Mouse (Mus musculus): ENCODE data around the gene Hdac8. TPM values are rescaled to one million over a fixed set of nuclear protein-coding genes. Genes with fewer than 3 reads are reported as not detected.

The Hdac8 gene
- polyA plus RNA-seq, 1 experiment: 1.5 TPM

DNA sequence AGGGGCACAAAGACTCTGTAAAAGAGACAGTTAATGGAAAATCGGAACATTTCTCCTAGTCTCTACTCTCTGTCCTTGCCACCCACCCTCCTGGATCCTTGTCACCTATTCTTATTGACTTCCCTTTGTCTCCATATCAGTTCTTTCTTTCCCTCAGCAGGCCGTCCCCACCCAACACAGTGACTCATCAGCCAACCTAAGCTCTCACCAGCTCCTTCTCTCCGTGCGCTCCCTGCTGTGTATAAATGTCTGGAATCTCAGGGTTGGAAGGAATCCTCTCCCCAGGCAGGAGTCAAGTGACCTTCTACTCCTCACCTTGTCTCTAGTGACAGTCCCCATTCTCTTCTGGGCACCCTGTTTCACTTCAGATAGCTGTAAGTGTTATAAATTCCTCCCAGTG lies 200.2 kb downstream of the Hdac8 start:
- TF ChIP-seq POLR2A (IDR thresholded peaks at IDR 0.05; ENCODE audit: low read depth, low read length): no peak
- H3K27ac ChIP-seq (ENCODE audit: insufficient read depth, low read depth, low read length): no peak overlapping the region

DNA sequence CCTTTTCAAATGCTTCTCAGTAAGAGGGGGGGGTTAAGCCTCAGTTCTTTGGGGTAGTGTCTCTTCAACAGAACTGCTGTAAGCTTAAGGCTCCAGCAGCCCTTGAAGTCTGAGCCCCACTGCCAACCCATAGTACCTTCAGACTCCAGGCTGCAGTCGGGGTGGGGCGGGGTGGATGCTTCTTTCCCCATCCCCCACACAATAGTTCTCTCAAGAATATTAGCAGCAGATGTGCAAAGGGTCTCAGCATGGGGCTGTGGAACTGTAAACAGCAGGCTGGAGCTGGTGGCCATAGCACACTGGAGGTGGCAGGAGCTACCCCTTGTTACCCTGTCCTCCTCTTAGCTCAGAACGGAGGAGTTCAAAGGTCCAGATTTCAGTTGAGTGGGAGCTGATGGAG lies 202.7 kb downstream of the Hdac8 start:
- TF ChIP-seq POLR2A (IDR thresholded peaks at IDR 0.05; ENCODE audit: low read depth, low read length) (no peak), CTCF (IDR thresholded peaks at IDR 0.05; ENCODE audit: extremely low read depth, insufficient read length, insufficient replicate concordance, low read depth, low read length) (no peak)
- no peaks in the 10 kb centered on the region for H3K4me1 ChIP-seq (ENCODE audit: control insufficient read depth, insufficient read depth, insufficient read length, low read length)
- H3K4me3 ChIP-seq (ENCODE audit: low read depth, low read length): no peak overlapping the region
- no peaks in the 10 kb centered on the region for H3K36me3 ChIP-seq (ENCODE audit: control insufficient read depth, insufficient read depth, low read length)
- H3K27ac ChIP-seq (ENCODE audit: insufficient read depth, low read depth, low read length): no peak overlapping the region
- no peaks in the 10 kb centered on the region for H3K27me3 ChIP-seq (ENCODE audit: control insufficient read depth, insufficient read depth, low read length)
- WGBS: 46% methylated on average over 3 of the region's 3 CpGs

More for the DNA sequence above, 200.2 kb downstream of the Hdac8 start:
- Histone ChIP-seq H3K36me3 (ENCODE audit: control insufficient read depth, insufficient read depth, low read length) (no peaks in the 10 kb centered on the region), H3K27me3 (ENCODE audit: control insufficient read depth, insufficient read depth, low read length) (no peaks in the 10 kb centered on the region), H3K4me1 (ENCODE audit: control insufficient read depth, insufficient read depth, insufficient read length, low read length) (no peaks in the 10 kb centered on the region), H3K4me3 (ENCODE audit: low read depth, low read length) (no peak overlapping the region)
- 64% methylated on average over 4 of the region's 4 CpGs for WGBS

DNA sequence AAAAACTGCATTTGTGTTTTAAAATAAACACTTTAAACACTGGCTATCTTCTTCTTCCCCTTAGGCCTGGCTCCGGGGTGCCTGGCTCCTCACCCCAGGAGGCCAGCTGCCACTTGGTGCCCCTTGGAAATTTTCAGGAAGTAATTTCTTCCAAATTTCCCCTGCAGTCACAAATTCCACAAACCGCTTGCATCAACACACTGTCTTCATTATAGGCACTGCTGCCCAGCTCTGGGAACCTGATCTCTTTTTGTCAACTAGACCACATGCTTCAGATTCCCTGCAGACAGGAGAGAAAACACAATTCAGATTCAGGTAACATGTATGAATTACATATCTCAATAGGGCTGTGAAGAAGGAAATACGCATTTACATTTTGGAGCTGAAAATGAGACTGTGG lies 220.3 kb downstream of the Hdac8 start:
- no peak overlapping the region for H3K4me3 ChIP-seq (ENCODE audit: low read depth, low read length)
- H3K4me1 ChIP-seq (ENCODE audit: control insufficient read depth, insufficient read depth, insufficient read length, low read length): no peaks in the 10 kb centered on the region
- TF ChIP-seq POLR2A (IDR thresholded peaks at IDR 0.05; ENCODE audit: low read depth, low read length) (no peak), CTCF (IDR thresholded peaks at IDR 0.05; ENCODE audit: extremely low read depth, insufficient read length, insufficient replicate concordance, low read depth, low read length) (no peak)
- H3K27me3 ChIP-seq (ENCODE audit: control insufficient read depth, insufficient read depth, low read length): no peaks in the 10 kb centered on the region
- H3K36me3 ChIP-seq (ENCODE audit: control insufficient read depth, insufficient read depth, low read length): no peaks in the 10 kb centered on the region
- H3K27ac ChIP-seq (ENCODE audit: insufficient read depth, low read depth, low read length): no peak overlapping the region
- 88% methylated on average over 3 of the region's 3 CpGs for WGBS

DNA sequence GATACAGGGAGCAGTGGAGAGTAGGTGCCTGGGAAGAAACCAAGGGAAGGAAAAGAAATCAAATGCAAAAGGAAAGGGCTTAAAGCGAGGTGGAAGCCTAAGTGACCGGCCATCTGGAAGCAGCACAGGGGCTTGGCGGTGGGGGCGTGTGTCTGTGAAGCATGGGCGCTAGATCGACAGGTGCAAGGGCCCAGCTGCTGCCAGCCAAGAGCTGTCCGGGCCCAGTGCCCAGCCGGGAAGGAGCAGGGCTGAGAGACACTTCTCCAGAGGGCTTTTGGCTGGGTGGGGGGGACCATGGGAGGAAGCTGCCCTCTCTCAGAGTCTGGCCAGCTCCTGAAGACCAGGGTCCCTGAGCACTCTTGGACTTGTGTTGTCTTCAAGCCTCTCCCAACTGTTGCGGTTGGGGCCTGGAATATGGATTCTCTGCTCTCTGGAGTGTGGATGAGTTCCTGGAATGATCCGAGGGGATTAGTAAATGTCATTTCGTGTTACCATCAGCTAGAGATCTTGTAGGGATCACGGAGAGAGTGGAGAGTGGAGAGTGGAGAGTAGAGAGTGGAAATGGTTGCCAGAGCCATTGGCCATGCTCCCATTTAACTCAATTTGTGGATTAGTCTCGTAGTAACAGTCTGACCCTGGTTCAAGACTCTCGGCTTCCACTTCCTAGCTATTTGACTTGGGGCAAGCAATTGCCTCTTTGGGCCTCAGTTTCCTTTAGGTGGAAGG lies 242.4 kb downstream of the Hdac8 start:
- Histone ChIP-seq H3K4me3 (ENCODE audit: low read depth, low read length) (no peak overlapping the region), H3K27me3 (ENCODE audit: control insufficient read depth, insufficient read depth, low read length) (no peaks in the 10 kb centered on the region), H3K4me1 (ENCODE audit: control insufficient read depth, insufficient read depth, insufficient read length, low read length) (no peaks in the 10 kb centered on the region), H3K36me3 (ENCODE audit: control insufficient read depth, insufficient read depth, low read length) (no peaks in the 10 kb centered on the region), H3K27ac (ENCODE audit: insufficient read depth, low read depth, low read length) (no peak overlapping the region)
- TF ChIP-seq CTCF (IDR thresholded peaks at IDR 0.05; ENCODE audit: extremely low read depth, insufficient read length, insufficient replicate concordance, low read depth, low read length): no peak
- TF ChIP-seq POLR2A (IDR thresholded peaks at IDR 0.05; ENCODE audit: low read depth, low read length): no peak
- 68% methylated on average over 14 of the region's 14 CpGs for WGBS

DNA sequence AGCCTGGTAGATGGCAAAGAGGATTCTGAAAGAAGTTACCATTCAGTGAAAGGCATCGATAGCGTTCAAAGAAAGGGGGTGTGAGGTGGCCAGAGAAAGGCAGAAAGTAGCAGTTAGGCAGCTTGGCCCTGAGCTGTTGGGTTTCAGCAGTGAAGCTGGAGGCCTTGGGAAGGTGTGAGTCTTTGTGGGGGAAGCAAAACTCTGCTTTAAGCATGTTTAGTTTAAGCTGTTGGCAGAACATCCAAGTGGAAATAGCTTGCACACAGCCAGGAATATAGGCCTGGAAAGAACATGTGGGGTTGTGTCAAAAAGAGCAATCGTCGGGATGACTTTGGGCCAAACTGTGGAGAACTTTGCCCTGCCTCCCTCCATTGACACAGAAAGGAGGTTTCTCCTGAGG lies 245.4 kb downstream of the Hdac8 start:
- Histone ChIP-seq H3K36me3 (ENCODE audit: control insufficient read depth, insufficient read depth, low read length) (no peaks in the 10 kb centered on the region), H3K27me3 (ENCODE audit: control insufficient read depth, insufficient read depth, low read length) (no peaks in the 10 kb centered on the region), H3K27ac (ENCODE audit: insufficient read depth, low read depth, low read length) (no peak overlapping the region), H3K4me1 (ENCODE audit: control insufficient read depth, insufficient read depth, insufficient read length, low read length) (no peaks in the 10 kb centered on the region), H3K4me3 (ENCODE audit: low read depth, low read length) (no peak overlapping the region)
- WGBS: 91% methylated on average over 4 of the region's 4 CpGs
- TF ChIP-seq CTCF (IDR thresholded peaks at IDR 0.05; ENCODE audit: extremely low read depth, insufficient read length, insufficient replicate concordance, low read depth, low read length) (no peak), POLR2A (IDR thresholded peaks at IDR 0.05; ENCODE audit: low read depth, low read length) (no peak)

DNA sequence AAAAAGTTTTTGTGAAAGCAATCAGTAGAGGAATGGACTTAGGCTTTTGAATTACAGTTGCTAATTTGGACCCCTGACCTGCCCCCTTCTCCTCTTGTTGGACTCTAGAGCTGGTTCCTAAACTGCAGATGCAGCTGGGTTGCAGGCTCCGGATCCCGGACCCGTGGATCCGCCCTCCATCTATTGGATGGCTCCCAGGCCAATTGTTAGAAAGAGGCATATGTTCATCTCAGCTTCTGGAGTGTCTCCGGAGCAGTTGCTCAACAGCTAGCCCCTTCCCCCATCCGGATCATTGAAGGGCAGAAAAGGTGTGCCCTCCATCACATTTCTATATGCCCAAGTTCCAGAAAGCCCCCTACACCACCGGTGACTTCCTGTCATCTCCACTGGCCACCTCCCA lies 251.3 kb downstream of the Hdac8 start:
- Histone ChIP-seq H3K27me3 (ENCODE audit: control insufficient read depth, insufficient read depth, low read length) (peaks cover 20% of the 10 kb centered on the region), H3K27ac (ENCODE audit: insufficient read depth, low read depth, low read length) (no peak overlapping the region), H3K36me3 (ENCODE audit: control insufficient read depth, insufficient read depth, low read length) (no peaks in the 10 kb centered on the region), H3K4me3 (ENCODE audit: low read depth, low read length) (no peak overlapping the region), H3K4me1 (ENCODE audit: control insufficient read depth, insufficient read depth, insufficient read length, low read length) (peaks cover 2% of the 10 kb centered on the region; the same call in 1 of the 2 replicates)
- no peak for TF ChIP-seq POLR2A (IDR thresholded peaks at IDR 0.05; ENCODE audit: low read depth, low read length)
- TF ChIP-seq CTCF (IDR thresholded peaks at IDR 0.05; ENCODE audit: extremely low read depth, insufficient read length, insufficient replicate concordance, low read depth, low read length): no peak
- WGBS: 19% methylated on average over 7 of the region's 7 CpGs

DNA sequence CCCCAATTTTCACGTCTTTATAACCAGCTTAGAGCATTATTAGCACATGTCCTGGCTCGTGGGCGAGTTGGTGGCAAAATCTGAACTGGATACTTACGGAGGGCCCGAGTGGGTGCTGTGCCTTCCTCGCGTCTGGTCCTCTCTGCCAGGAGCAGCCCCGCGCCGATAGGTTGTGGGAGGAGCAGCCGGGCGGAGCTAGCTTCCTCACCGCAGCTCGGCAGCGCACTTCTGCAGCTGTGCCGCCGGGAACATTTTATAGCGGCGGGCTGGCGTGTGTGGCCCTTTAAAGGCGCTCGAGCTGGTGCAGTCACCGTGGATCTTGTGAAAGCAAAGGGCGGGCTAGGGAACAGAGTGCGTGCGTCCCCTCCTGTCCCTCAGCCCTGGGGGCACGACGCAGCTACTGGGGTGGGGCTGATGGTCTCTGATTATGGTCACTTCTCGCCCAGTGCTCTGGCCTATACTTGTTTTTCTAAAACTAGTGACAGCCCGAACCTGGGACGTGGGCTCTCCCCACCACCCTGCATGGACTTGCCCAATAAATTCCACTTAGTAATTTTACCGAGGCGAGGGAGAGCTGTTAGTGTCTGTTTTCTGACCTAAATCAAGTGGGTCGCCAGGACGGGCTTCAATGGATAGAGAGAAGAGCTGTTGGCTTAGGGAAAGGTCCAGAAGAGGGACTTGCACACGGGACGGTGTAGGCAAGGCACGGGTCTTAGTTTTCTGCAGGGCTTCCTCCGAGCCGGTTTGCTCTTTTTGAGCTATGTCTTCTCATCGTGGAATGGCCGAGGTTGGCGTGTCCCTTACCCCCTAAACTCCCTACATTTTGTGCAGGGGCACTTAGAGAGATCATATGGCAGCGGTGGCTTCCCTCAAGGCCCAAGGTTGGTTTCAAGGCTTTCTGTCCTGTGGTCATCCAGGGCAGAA lies 253.0 kb downstream of the Hdac8 start, which contains the start of gene Cited1:
Gene Cited1 (minus strand): TSS at position 245 of the 924 bp plus-strand sequence.
- no peaks in the 10 kb centered on the region for H3K36me3 ChIP-seq (ENCODE audit: control insufficient read depth, insufficient read depth, low read length)
- no peak within 1 kb of the TSS for H3K27ac ChIP-seq (ENCODE audit: insufficient read depth, low read depth, low read length)
- peaks cover 2% of the 10 kb centered on the region; the same call in 1 of the 2 replicates for H3K4me1 ChIP-seq (ENCODE audit: control insufficient read depth, insufficient read depth, insufficient read length, low read length)
- WGBS: 12% methylated on average over 44 of the region's 44 CpGs
- peaks cover 21% of the 10 kb centered on the region for H3K27me3 ChIP-seq (ENCODE audit: control insufficient read depth, insufficient read depth, low read length)
- no peak for TF ChIP-seq POLR2A (IDR thresholded peaks at IDR 0.05; ENCODE audit: low read depth, low read length)
- no peak for TF ChIP-seq CTCF (IDR thresholded peaks at IDR 0.05; ENCODE audit: extremely low read depth, insufficient read length, insufficient replicate concordance, low read depth, low read length)
- H3K4me3 ChIP-seq (ENCODE audit: low read depth, low read length): peak within 1 kb of the TSS; percentile 59

All from small intestine, adult 2 months (tissue).